18 mouse cellular contexts compared by ENCODE assay signal in genomic region chr9:97538075-97538779, GRCm38 (mm10).
DNase-seq lines count a peak whose midpoint lies in the region; ATAC-seq lines count a peak whose summit lies in the region.
"Had no signal": no experiment of that assay in that cellular context is flagged by ENCODE, and none has a peak within 500 bp of the region (broad histone marks: within the 10 kb centered on the region; RNA-seq: fewer than 3 reads in every experiment).

No protein-coding gene starts in this region.

- no peak overlapping the region for H3K4me3 ChIP-seq in kidney, embryonic 16.5 days (ENCODE audit: low read length)
- no peak overlapping the region for H3K4me3 ChIP-seq in limb, embryonic 15.5 days
- H3K4me3 ChIP-seq: erythroblast, embryonic 14.5 days; forebrain, embryonic 15.5 days; hindbrain, embryonic 15.5 days; liver, embryonic 15.5 days; midbrain, embryonic 13.5 days had no signal

- no peak overlapping the region for H3K27ac ChIP-seq in kidney, embryonic 16.5 days (ENCODE audit: low read length)
- no peak overlapping the region for H3K27ac ChIP-seq in limb, embryonic 15.5 days
- H3K27ac ChIP-seq: forebrain, embryonic 15.5 days; hindbrain, embryonic 15.5 days; liver, embryonic 15.5 days; midbrain, embryonic 13.5 days; stomach, postnatal 0 days had no signal

- no peak overlapping the region for H3K4me2 ChIP-seq in kidney, embryonic 16.5 days (replicated peaks; ENCODE audit: low read depth, low read length)
- H3K4me2 ChIP-seq in limb, embryonic 15.5 days = no peak overlapping the region
- H3K4me2 ChIP-seq: forebrain, embryonic 15.5 days; hindbrain, embryonic 15.5 days; liver, embryonic 15.5 days; midbrain, embryonic 13.5 days had no signal

- peak; percentile 31 for DNase-seq in gastrocnemius, postnatal 10 days
- DNase-seq in gastrocnemius, adult 18-20 months (ENCODE audit: low spot score) = no peak
- DNase-seq in kidney, postnatal 36 days = peak; percentile 0 to 21
- DNase-seq in testis, postnatal 10 days (ENCODE audit: low spot score) = peak; percentile 48
- DNase-seq in testis, postnatal 14 days (ENCODE audit: low spot score) = no peak
- no peak for DNase-seq in ovary, adult 18-20 months (ENCODE audit: low spot score)
- DNase-seq: adrenal gland, postnatal 14 days; cerebellum, adult 18-20 months; thymus, postnatal 25 days had no signal

- H3K4me1 ChIP-seq in kidney, embryonic 16.5 days (ENCODE audit: insufficient read depth, low read length) = no peaks in the 10 kb centered on the region
- H3K4me1 ChIP-seq in limb, embryonic 15.5 days = peaks cover 5% of the 10 kb centered on the region; the same call in 1 of the 2 replicates
- H3K4me1 ChIP-seq: liver, embryonic 15.5 days had no signal

- H3K9ac ChIP-seq in kidney, embryonic 16.5 days (replicated peaks; ENCODE audit: low read length) = no peak overlapping the region
- H3K9ac ChIP-seq in limb, embryonic 15.5 days = no peak overlapping the region
- H3K9ac ChIP-seq: forebrain, embryonic 15.5 days; hindbrain, embryonic 15.5 days; liver, embryonic 15.5 days; midbrain, embryonic 13.5 days had no signal

- ATAC-seq in kidney, embryonic 16.5 days (ENCODE audit: low FRiP score, low TSS enrichment) = no peak
- 0 out of 2 replicates have a peak, but pooled peaks have one; percentile 40 for ATAC-seq in limb, embryonic 15.5 days (ENCODE audit: insufficient number of reproducible peaks, low FRiP score, low TSS enrichment, low read depth)
- ATAC-seq: forebrain, embryonic 15.5 days; intestine, embryonic 16.5 days; midbrain, embryonic 13.5 days had no signal

- no peaks in the 10 kb centered on the region for H3K36me3 ChIP-seq in kidney, embryonic 16.5 days (ENCODE audit: insufficient read depth, low read length)
- H3K36me3 ChIP-seq in limb, embryonic 15.5 days = no peaks in the 10 kb centered on the region
- H3K36me3 ChIP-seq: forebrain, embryonic 15.5 days; hindbrain, embryonic 15.5 days; liver, embryonic 15.5 days; midbrain, embryonic 13.5 days had no signal

- no peaks in the 10 kb centered on the region for H3K9me3 ChIP-seq in kidney, embryonic 16.5 days (ENCODE audit: low read length)
- H3K9me3 ChIP-seq in limb, embryonic 15.5 days = no peaks in the 10 kb centered on the region
- H3K9me3 ChIP-seq: forebrain, embryonic 15.5 days; hindbrain, embryonic 15.5 days; liver, embryonic 15.5 days; midbrain, embryonic 13.5 days had no signal

- H3K27me3 ChIP-seq in kidney, embryonic 16.5 days (ENCODE audit: insufficient read depth, low read length) = no peaks in the 10 kb centered on the region
- no peaks in the 10 kb centered on the region for H3K27me3 ChIP-seq in limb, embryonic 15.5 days
- H3K27me3 ChIP-seq: forebrain, embryonic 15.5 days; hindbrain, embryonic 15.5 days; liver, embryonic 15.5 days; midbrain, embryonic 13.5 days had no signal

- WGBS in kidney, embryonic 16.5 days = 37% methylated on average over 8 of the region's 8 CpGs
- WGBS in limb, embryonic 15.5 days = 49% methylated on average over 8 of the region's 8 CpGs

Comparison
In these comparisons a context has a peak if more than half of its experiments do, and no peak if none do; other contexts are left out.
1. DNase-seq: peak in gastrocnemius, postnatal 10 days (single experiment), kidney, postnatal 36 days (2 of 2) and testis, postnatal 10 days (single experiment); none in gastrocnemius, adult 18-20 months (single experiment), testis, postnatal 14 days (single experiment) and ovary, adult 18-20 months (single experiment).